Mouse (Mus musculus): ENCODE measurements around the gene Trip6. TPM values are rescaled to one million over a fixed set of nuclear protein-coding genes. Genes with fewer than 3 reads are reported as not detected.

Gene Trip6
- total RNA-seq, 2 experiments from 2014 or later: 32.5 to 36.0 TPM

DNA sequence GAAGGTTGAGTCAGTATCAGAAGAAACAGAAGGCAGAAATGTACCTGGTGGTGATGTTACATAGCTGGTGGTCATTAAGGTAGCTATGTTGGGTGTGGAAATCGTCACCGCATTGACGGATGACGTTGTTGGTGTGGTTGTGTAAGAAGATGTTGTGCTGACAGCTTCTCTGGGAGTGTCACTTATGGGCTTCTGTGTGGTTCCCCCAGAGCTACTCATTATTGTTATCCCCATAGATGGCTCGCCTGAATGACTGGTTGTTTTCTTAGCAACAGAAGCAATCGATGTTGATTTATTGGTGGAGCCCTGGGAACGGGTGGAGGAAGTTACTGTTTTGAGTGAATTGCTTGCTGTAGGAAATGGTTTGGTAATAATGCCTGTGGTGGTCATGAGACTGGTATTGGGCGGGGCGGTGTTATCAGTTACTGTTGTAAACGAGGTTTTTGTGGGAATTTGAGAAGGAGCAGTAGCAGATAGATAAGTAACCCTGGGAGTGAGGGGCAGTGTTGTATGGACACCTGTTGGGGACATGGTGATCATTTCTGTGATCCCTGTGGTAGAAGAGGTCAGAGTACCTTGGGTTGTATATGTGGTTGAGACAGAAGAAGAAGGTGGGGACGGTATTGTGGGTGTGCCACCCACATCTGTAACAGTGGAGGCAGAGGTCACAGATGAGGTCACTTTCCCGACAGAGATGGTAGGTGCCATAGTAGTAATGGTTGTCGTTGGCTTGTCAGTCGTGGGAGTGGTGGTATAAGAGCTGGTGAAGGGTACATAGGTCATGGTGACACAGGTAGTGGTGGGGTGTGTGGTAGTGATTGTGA, 50.1 kb downstream of the Trip6 start:
- no peak for DNase-seq

Small RNA genes within 50 kb of the gene (microRNA-seq; reads per million reads assigned to microRNA genes)
- 0.69 to 3.3 reads per million in 2 experiments for gene Mir7036
- 0 to 0.61 reads per million in 2 experiments for gene Mir8116

Other genes starting within 250 kb of the Trip6 start
- 10 to 100 TPM; 13.4 to 14.0 TPM for gene Serpine1, start 242.1 kb downstream of the Trip6 start, total RNA-seq (2021)
- 10 to 100 TPM; 15.7 to 15.9 TPM for gene Trim56, start 198.2 kb downstream of the Trip6 start, total RNA-seq (2021)
- not detected for gene Muc3, start 165.1 kb downstream of the Trip6 start, total RNA-seq (2021)
- under 1 TPM; 0.32 to 0.33 TPM for gene Muc3a, start 102.0 kb downstream of the Trip6 start, total RNA-seq (2021)
- 1 to 10 TPM; 3.9 to 4.3 TPM for gene Ache, start 26.9 kb downstream of the Trip6 start, total RNA-seq (2021)
- 1 to 10 TPM; 7.5 to 8.0 TPM for gene Ufsp1, start 19.8 kb downstream of the Trip6 start, total RNA-seq (2021)
- gene Srrt, start 6.7 kb downstream of the Trip6 start, total RNA-seq (2021): 100 to 1,000 TPM; 108 to 119 TPM
- gene Slc12a9, start 19.2 kb upstream of the Trip6 start, total RNA-seq (2021): 1 to 10 TPM; 5.0 to 5.5 TPM
- 100 to 1,000 TPM; 102 to 108 TPM for gene Ephb4, start 35.7 kb upstream of the Trip6 start, total RNA-seq (2021)
- gene Zan, start 162.7 kb upstream of the Trip6 start, total RNA-seq (2021): under 1 TPM; 0.05 to 0.07 TPM
- 10 to 100 TPM; 25.1 to 26.0 TPM for gene Pop7, start 188.1 kb upstream of the Trip6 start, total RNA-seq (2021)
- 10 to 100 TPM; 30.5 to 32.4 TPM for gene Gigyf1, start 204.1 kb upstream of the Trip6 start, total RNA-seq (2021)
- not detected for gene Epo, start 218.8 kb upstream of the Trip6 start, total RNA-seq (2021)
- gene Gnb2, start 219.1 kb upstream of the Trip6 start, total RNA-seq (2021): 100 to 1,000 TPM; 560 to 578 TPM
- not detected for gene Actl6b, start 239.1 kb upstream of the Trip6 start, total RNA-seq (2021)

Measured in heart, postnatal 4 days (tissue).